ENCODE assay signal across 27 mouse cellular contexts in genomic region chr15:69484421-69485074, GRCm38 (mm10).
DNase-seq lines count a peak whose midpoint lies in the region; ATAC-seq and TF ChIP-seq lines count a peak whose summit lies in the region.
"Had no signal": no experiment of that assay in that cellular context is flagged by ENCODE, and none has a peak within 500 bp of the region (broad histone marks: within the 10 kb centered on the region; RNA-seq: fewer than 3 reads in every experiment).

No protein-coding gene starts in this region.

- no peaks in the 10 kb centered on the region for H3K9me3 ChIP-seq in forebrain, embryonic 11.5 days (ENCODE audit: control insufficient read depth, low read length)
- H3K9me3 ChIP-seq in forebrain, postnatal 0 days (ENCODE audit: low read length) = no peaks in the 10 kb centered on the region
- no peaks in the 10 kb centered on the region for H3K9me3 ChIP-seq in midbrain, embryonic 12.5 days
- H3K9me3 ChIP-seq in midbrain, embryonic 16.5 days (replicated peaks; ENCODE audit: control insufficient read depth, low read length, poor library complexity, severe bottlenecking) = no peaks in the 10 kb centered on the region
- no peaks in the 10 kb centered on the region for H3K9me3 ChIP-seq in forebrain, embryonic 16.5 days (ENCODE audit: control insufficient read depth, low read length)
- H3K9me3 ChIP-seq: heart, embryonic 12.5 days; liver, embryonic 15.5 days; neural tube, embryonic 15.5 days had no signal

- no peaks in the 10 kb centered on the region for H3K36me3 ChIP-seq in forebrain, embryonic 11.5 days (ENCODE audit: control insufficient read depth, insufficient read depth, low read length)
- no peaks in the 10 kb centered on the region for H3K36me3 ChIP-seq in forebrain, postnatal 0 days (ENCODE audit: insufficient read depth)
- H3K36me3 ChIP-seq in midbrain, embryonic 12.5 days = no peaks in the 10 kb centered on the region
- H3K36me3 ChIP-seq in midbrain, embryonic 16.5 days (ENCODE audit: control insufficient read depth, insufficient read depth, low read length) = no peaks in the 10 kb centered on the region
- no peaks in the 10 kb centered on the region for H3K36me3 ChIP-seq in forebrain, embryonic 16.5 days (ENCODE audit: control insufficient read depth, insufficient read depth)
- H3K36me3 ChIP-seq: heart, embryonic 12.5 days; liver, embryonic 15.5 days; neural tube, embryonic 15.5 days had no signal

- no peaks in the 10 kb centered on the region for H3K27me3 ChIP-seq in forebrain, embryonic 11.5 days (ENCODE audit: control insufficient read depth, insufficient read depth, low read length)
- no peaks in the 10 kb centered on the region for H3K27me3 ChIP-seq in forebrain, postnatal 0 days (ENCODE audit: insufficient read depth, low read length)
- H3K27me3 ChIP-seq in midbrain, embryonic 12.5 days = no peaks in the 10 kb centered on the region
- no peaks in the 10 kb centered on the region for H3K27me3 ChIP-seq in midbrain, embryonic 16.5 days (ENCODE audit: control insufficient read depth, insufficient read depth, low read depth, low read length)
- H3K27me3 ChIP-seq in forebrain, embryonic 16.5 days (replicated peaks; ENCODE audit: control insufficient read depth, insufficient read depth, low read length) = no peaks in the 10 kb centered on the region
- H3K27me3 ChIP-seq: CH12.LX; heart, embryonic 12.5 days; liver, embryonic 15.5 days; neural tube, embryonic 15.5 days had no signal

- H3K9ac ChIP-seq in forebrain, embryonic 11.5 days (ENCODE audit: low read length) = no peak overlapping the region
- H3K9ac ChIP-seq in forebrain, postnatal 0 days = no peak overlapping the region
- H3K9ac ChIP-seq in midbrain, embryonic 12.5 days (replicated peaks) = no peak overlapping the region
- H3K9ac ChIP-seq in midbrain, embryonic 16.5 days (ENCODE audit: low read depth, low read length) = no peak overlapping the region
- H3K9ac ChIP-seq in forebrain, embryonic 16.5 days (replicated peaks; ENCODE audit: low read depth, low read length) = no peak overlapping the region
- H3K9ac ChIP-seq: heart, embryonic 12.5 days; liver, embryonic 15.5 days; lung, embryonic 14.5 days; neural tube, embryonic 15.5 days had no signal

- TF ChIP-seq CTCF in forebrain, postnatal 0 days (IDR thresholded peaks at IDR 0.05; ENCODE audit: low read depth) = no peak

- no peak overlapping the region for H3K4me3 ChIP-seq in forebrain, embryonic 11.5 days (ENCODE audit: low read depth, low read length)
- H3K4me3 ChIP-seq in forebrain, postnatal 0 days (ENCODE audit: low read depth, low read length) = no peak overlapping the region
- no peak overlapping the region for H3K4me3 ChIP-seq in midbrain, embryonic 12.5 days
- no peak overlapping the region for H3K4me3 ChIP-seq in midbrain, embryonic 16.5 days (ENCODE audit: low read depth, low read length)
- no peak overlapping the region for H3K4me3 ChIP-seq in forebrain, embryonic 16.5 days (replicated peaks; ENCODE audit: low read length)
- H3K4me3 ChIP-seq: heart, adult 2 months; heart, embryonic 12.5 days; liver, embryonic 15.5 days; neural tube, embryonic 15.5 days had no signal

- no peak overlapping the region for H3K4me2 ChIP-seq in forebrain, embryonic 11.5 days (ENCODE audit: low read depth, low read length, severe bottlenecking)
- H3K4me2 ChIP-seq in forebrain, postnatal 0 days (ENCODE audit: low read depth) = no peak overlapping the region
- no peak overlapping the region for H3K4me2 ChIP-seq in midbrain, embryonic 12.5 days (replicated peaks)
- no peak overlapping the region for H3K4me2 ChIP-seq in midbrain, embryonic 16.5 days (ENCODE audit: low read length)
- no peak overlapping the region for H3K4me2 ChIP-seq in forebrain, embryonic 16.5 days (ENCODE audit: low read length)
- H3K4me2 ChIP-seq: heart, embryonic 12.5 days; liver, embryonic 15.5 days; lung, embryonic 14.5 days; neural tube, embryonic 15.5 days had no signal

- no peak for DNase-seq in forebrain, embryonic 11.5 days (ENCODE audit: low spot score)
- DNase-seq in forebrain, postnatal 0 days = no peak
- DNase-seq in retina, postnatal 1 day = peak; percentile 70
- DNase-seq in layer of hippocampus, adult 18-20 months (ENCODE audit: low spot score in 2 of 2) = no peak
- no peak for DNase-seq in kidney, postnatal 4 days
- DNase-seq: adrenal gland, adult 8-10 months; cerebellum, adult 8-10 months; cerebellum, postnatal 25 days; heart, adult 2 months; kidney, adult 8-10 months; layer of hippocampus, adult 9-11 months; liver; lung, embryonic 14.5 days; lung, postnatal 14 days; right cerebral cortex, adult 18-20 months; spleen, adult 18-20 months; thymus, adult 2 months; thymus, postnatal 36 days had no signal

- WGBS in forebrain, embryonic 11.5 days = 55% methylated on average over 5 of the region's 5 CpGs
- 16% methylated on average over 5 of the region's 5 CpGs for WGBS in forebrain, postnatal 0 days
- 52% methylated on average over 5 of the region's 5 CpGs for WGBS in midbrain, embryonic 12.5 days
- 34% methylated on average over 5 of the region's 5 CpGs for WGBS in midbrain, embryonic 16.5 days
- 22% methylated on average over 5 of the region's 5 CpGs for WGBS in forebrain, embryonic 16.5 days

- H3K27ac ChIP-seq in forebrain, embryonic 11.5 days (ENCODE audit: low read depth, low read length) = no peak overlapping the region
- H3K27ac ChIP-seq in forebrain, postnatal 0 days (ENCODE audit: low read depth, low read length) = no peak overlapping the region
- H3K27ac ChIP-seq in midbrain, embryonic 12.5 days (replicated peaks) = no peak overlapping the region
- no peak overlapping the region for H3K27ac ChIP-seq in midbrain, embryonic 16.5 days (ENCODE audit: low read length)
- H3K27ac ChIP-seq in forebrain, embryonic 16.5 days (ENCODE audit: low read length) = no peak overlapping the region
- H3K27ac ChIP-seq: heart, adult 2 months; kidney, postnatal 0 days; liver, embryonic 15.5 days; neural tube, embryonic 15.5 days had no signal

- peak; percentile 72 for ATAC-seq in forebrain, embryonic 11.5 days (replicated peaks; ENCODE audit: low FRiP score)
- no peak for ATAC-seq in forebrain, postnatal 0 days
- ATAC-seq in midbrain, embryonic 12.5 days (ENCODE audit: low FRiP score, low read depth) = peak; percentile 86
- no peak for ATAC-seq in midbrain, embryonic 16.5 days
- ATAC-seq in forebrain, embryonic 16.5 days = peak; percentile 77
- ATAC-seq: intestine, embryonic 16.5 days had no signal

- H3K4me1 ChIP-seq in forebrain, embryonic 11.5 days (replicated peaks; ENCODE audit: control insufficient read depth, insufficient read depth, low read length) = no peaks in the 10 kb centered on the region
- no peaks in the 10 kb centered on the region for H3K4me1 ChIP-seq in forebrain, postnatal 0 days (ENCODE audit: insufficient read depth)
- H3K4me1 ChIP-seq in midbrain, embryonic 12.5 days = peaks cover 5% of the 10 kb centered on the region; the same call in 1 of the 2 replicates
- peaks cover 4% of the 10 kb centered on the region; the same call in 1 of the 2 replicates for H3K4me1 ChIP-seq in midbrain, embryonic 16.5 days (ENCODE audit: control insufficient read depth, insufficient read depth, low read length)
- H3K4me1 ChIP-seq in forebrain, embryonic 16.5 days (replicated peaks; ENCODE audit: control insufficient read depth, insufficient read depth, low read length) = no peaks in the 10 kb centered on the region
- H3K4me1 ChIP-seq: heart, embryonic 12.5 days; liver, embryonic 15.5 days; neural tube, embryonic 15.5 days had no signal

Comparison
In these comparisons a context has a peak if more than half of its experiments do, and no peak if none do; other contexts are left out.
1. ATAC-seq: peak in forebrain, embryonic 11.5 days (single experiment), midbrain, embryonic 12.5 days (single experiment) and forebrain, embryonic 16.5 days (single experiment); none in forebrain, postnatal 0 days (single experiment) and midbrain, embryonic 16.5 days (single experiment).